Mouse (Mus musculus): ENCODE measurements around the gene Zkscan2. TPM values are rescaled to one million over a fixed set of nuclear protein-coding genes. Genes with fewer than 3 reads are reported as not detected.

Gene Zkscan2
- polyA plus RNA-seq, 1 experiment: not detected

DNA sequence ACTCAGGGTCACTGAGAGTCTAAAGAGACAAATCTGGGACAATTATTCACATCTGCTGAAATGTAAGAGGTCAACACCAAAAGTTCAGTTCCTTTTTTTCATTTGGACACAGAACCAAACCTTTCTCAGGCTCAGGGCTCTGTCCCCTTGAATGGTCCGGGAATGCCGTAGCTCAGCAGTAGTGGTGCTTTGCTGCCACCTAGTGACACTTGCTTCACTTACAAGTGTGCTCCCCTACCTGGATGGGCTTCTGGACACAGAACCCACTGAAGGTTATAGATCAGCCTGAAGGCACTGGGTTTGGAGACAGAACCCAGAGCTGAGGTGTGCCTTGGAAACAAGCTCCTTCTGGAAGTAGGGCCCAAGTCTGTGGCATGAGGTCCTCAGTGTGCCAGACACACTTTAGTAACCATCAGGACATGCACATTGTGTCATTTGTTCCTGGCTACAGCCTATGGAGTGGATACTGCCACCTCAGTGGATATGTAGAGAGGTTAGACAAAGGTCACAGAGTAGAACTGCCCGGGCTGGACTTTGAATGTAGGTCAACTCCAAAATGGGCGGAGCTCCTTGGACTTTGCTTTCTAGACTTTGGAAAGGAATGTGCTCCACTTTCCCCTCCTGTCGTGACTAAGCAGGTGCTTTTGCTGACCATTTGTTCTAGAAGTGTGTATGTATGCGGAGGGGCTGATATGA, 34.4 kb downstream of the Zkscan2 start:
- peaks cover 21% of the 10 kb centered on the region for H3K4me1 ChIP-seq
- H3K9me3 ChIP-seq: peaks cover 4% of the 10 kb centered on the region; the same call in 1 of the 2 replicates
- no peak overlapping the region for H3K4me3 ChIP-seq (replicated peaks)
- TF ChIP-seq FLI1 (IDR thresholded peaks at IDR 0.05; ENCODE audit: low read length) (no peak), GATA1 (IDR thresholded peaks at IDR 0.05; ENCODE audit: borderline replicate concordance, low read length) (no peak)
- H3K36me3 ChIP-seq (replicated peaks; ENCODE audit: low read length): no peaks in the 10 kb centered on the region
- H3K27me3 ChIP-seq (replicated peaks): peaks cover 28% of the 10 kb centered on the region

DNA sequence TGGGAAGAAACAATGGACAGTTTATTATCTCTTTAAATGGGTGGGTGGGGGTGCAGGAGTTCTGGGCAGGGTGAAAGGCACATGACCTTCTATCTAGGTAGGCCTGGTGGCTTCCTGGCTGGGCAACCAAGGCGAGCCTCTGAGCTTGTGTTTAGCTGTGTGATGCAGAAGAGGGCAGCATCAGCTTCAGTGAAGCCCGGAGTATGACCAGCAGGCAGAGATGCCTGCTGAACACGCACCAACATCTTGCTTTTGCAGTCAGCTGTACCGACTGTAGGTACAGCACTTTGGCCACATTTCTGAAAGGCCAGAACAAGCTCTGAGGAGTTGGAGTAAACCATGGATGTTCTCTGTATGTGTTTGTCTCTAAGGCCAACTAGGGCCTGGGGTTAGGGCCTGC, 36.7 kb downstream of the Zkscan2 start:
- Histone ChIP-seq H3K9me3 (peaks cover 4% of the 10 kb centered on the region; the same call in 1 of the 2 replicates), H3K4me3 (replicated peaks) (no peak overlapping the region), H3K4me1 (peaks cover 40% of the 10 kb centered on the region), H3K36me3 (replicated peaks; ENCODE audit: low read length) (no peaks in the 10 kb centered on the region), H3K27me3 (replicated peaks) (peaks cover 28% of the 10 kb centered on the region)
- TF ChIP-seq GATA1 (IDR thresholded peaks at IDR 0.05; ENCODE audit: borderline replicate concordance, low read length) (no peak), FLI1 (IDR thresholded peaks at IDR 0.05; ENCODE audit: low read length) (no peak)

DNA sequence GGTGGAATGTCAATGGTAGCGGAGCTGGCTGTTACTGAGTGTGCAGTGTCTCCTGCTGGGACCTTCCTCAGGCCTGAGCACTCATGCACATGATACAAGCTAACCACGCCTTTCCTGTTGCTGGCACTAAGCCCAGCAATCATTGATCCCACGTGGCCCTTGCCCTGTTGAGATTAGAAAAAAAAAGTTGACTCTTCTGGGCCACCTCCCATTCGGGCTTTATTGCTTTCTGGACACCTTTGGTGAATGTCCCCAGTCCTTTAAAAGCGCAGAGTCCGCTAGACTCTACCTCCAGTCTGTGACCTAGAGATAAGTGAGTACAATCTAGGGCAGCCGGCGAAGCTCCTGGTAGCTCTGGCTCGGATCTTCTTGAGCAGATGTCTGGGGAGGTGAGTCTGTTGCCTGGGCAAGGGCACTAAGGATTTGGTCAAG, 38.2 kb downstream of the Zkscan2 start, which contains the start of gene Aqp8:
Gene Aqp8 (plus strand): TSS at position 222 of the 432 bp plus-strand sequence.
- H3K4me3 ChIP-seq (replicated peaks): peak within 1 kb of the TSS; percentile 23
- no peak for TF ChIP-seq GATA1 (IDR thresholded peaks at IDR 0.05; ENCODE audit: borderline replicate concordance, low read length)
- no peak for TF ChIP-seq FLI1 (IDR thresholded peaks at IDR 0.05; ENCODE audit: low read length)
- peaks cover 49% of the 10 kb centered on the region for H3K4me1 ChIP-seq
- H3K9me3 ChIP-seq: peaks cover 4% of the 10 kb centered on the region; the same call in 1 of the 2 replicates
- no peaks in the 10 kb centered on the region for H3K36me3 ChIP-seq (replicated peaks; ENCODE audit: low read length)
- peaks cover 20% of the 10 kb centered on the region for H3K27me3 ChIP-seq (replicated peaks)

DNA sequence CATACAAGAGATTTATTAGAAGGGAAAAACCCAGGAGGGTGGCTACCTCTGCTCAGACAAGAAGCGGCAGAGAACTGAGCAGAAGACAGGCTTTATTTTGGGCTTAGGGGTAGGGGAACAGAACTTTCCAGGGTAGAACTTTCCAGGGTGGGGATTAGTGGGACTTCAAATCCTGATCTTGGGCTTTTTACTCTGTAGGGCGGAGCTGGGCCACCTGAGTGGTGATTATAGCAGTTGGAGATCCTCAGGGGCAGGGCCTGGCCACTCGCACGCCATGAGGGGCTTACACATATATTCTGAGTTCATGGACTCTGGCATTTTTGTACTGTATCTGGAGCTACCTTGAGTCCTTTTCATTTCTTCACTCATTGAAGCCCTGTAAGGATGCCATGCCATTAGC, 38.9 kb downstream of the Zkscan2 start:
- Histone ChIP-seq H3K27me3 (replicated peaks) (peaks cover 20% of the 10 kb centered on the region), H3K4me3 (replicated peaks) (no peak overlapping the region), H3K9me3 (peaks cover 4% of the 10 kb centered on the region; the same call in 1 of the 2 replicates), H3K36me3 (replicated peaks; ENCODE audit: low read length) (no peaks in the 10 kb centered on the region), H3K4me1 (peaks cover 49% of the 10 kb centered on the region)
- TF ChIP-seq FLI1 (IDR thresholded peaks at IDR 0.05; ENCODE audit: low read length) (no peak), GATA1 (IDR thresholded peaks at IDR 0.05; ENCODE audit: borderline replicate concordance, low read length) (no peak)

DNA sequence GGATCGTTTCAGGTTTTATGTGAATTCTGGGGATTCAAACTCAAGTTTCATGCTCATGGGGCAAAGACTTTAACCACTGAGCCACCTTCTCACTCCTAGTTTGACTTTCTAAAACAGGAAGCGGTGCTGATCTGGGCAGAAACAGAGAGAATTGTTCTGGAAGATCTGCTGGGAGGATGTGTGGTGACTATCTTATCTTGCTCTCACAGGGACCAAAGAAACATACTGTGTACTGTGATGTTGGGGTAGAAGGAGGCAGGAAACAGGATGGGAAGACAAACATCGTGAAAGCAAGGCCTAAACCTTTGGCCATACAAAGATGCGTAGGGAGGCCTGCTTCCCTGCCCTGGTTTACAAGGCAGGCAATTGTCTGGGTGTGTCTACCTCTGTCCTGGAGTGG, 41.0 kb downstream of the Zkscan2 start:
- Histone ChIP-seq H3K4me3 (replicated peaks) (peak overlapping the region; percentile 29), H3K9me3 (peaks cover under 1% of the 10 kb centered on the region; the same call in 1 of the 2 replicates), H3K36me3 (replicated peaks; ENCODE audit: low read length) (no peaks in the 10 kb centered on the region), H3K4me1 (peaks cover 49% of the 10 kb centered on the region), H3K27me3 (replicated peaks) (peaks cover 10% of the 10 kb centered on the region)
- TF ChIP-seq GATA1 (IDR thresholded peaks at IDR 0.05; ENCODE audit: borderline replicate concordance, low read length) (no peak), FLI1 (IDR thresholded peaks at IDR 0.05; ENCODE audit: low read length) (no peak)

DNA sequence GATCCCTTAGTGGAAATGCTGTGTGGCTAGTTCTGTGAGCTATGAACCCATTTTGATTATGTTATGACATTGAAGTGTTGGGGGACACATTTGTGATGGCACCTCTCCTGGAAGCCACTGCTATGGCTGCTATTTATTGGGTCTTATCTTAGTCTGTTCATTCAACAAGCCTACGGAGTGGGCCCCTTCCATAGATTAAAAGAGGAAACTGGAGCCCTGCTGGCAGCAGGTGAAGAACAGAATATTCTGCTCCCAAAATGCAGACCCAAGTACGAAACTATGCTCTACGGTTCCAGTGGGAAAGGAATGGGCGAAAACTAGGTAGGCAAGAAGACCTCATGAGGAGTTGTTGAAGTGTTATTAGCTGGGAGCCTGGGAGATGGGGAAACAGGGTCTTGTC, 41.9 kb downstream of the Zkscan2 start:
- TF ChIP-seq FLI1 (IDR thresholded peaks at IDR 0.05; ENCODE audit: low read length) (no peak), GATA1 (IDR thresholded peaks at IDR 0.05; ENCODE audit: borderline replicate concordance, low read length) (no peak)
- peaks cover 51% of the 10 kb centered on the region for H3K4me1 ChIP-seq
- no peaks in the 10 kb centered on the region for H3K36me3 ChIP-seq (replicated peaks; ENCODE audit: low read length)
- H3K9me3 ChIP-seq: no peaks in the 10 kb centered on the region
- H3K4me3 ChIP-seq (replicated peaks): no peak overlapping the region
- H3K27me3 ChIP-seq (replicated peaks): peaks cover 5% of the 10 kb centered on the region

DNA sequence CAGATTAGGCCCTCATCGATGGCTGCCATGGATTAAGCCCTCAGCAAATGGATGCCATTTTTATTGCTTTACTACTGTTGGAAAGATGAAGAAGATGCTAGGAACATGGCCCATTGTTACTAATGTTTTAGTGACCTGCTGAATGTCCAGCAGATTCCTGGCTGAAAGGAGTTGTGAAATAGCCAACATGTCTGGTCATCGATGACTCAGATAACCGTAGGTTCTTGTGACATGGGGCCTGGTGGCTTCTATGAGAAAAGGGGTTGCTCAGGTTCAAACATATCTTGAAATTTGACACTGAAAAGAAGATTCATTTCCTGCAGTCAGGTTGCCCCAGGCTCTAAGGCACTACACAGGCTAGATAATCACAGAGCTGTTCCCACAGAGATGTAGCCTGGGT, 45.2 kb downstream of the Zkscan2 start:
- no peaks in the 10 kb centered on the region for H3K36me3 ChIP-seq (replicated peaks; ENCODE audit: low read length)
- no peaks in the 10 kb centered on the region for H3K9me3 ChIP-seq
- peaks cover 2% of the 10 kb centered on the region for H3K27me3 ChIP-seq (replicated peaks)
- H3K4me1 ChIP-seq: peaks cover 30% of the 10 kb centered on the region
- no peak overlapping the region for H3K4me3 ChIP-seq (replicated peaks)
- no peak for TF ChIP-seq GATA1 (IDR thresholded peaks at IDR 0.05; ENCODE audit: borderline replicate concordance, low read length)
- no peak for TF ChIP-seq FLI1 (IDR thresholded peaks at IDR 0.05; ENCODE audit: low read length)

DNA sequence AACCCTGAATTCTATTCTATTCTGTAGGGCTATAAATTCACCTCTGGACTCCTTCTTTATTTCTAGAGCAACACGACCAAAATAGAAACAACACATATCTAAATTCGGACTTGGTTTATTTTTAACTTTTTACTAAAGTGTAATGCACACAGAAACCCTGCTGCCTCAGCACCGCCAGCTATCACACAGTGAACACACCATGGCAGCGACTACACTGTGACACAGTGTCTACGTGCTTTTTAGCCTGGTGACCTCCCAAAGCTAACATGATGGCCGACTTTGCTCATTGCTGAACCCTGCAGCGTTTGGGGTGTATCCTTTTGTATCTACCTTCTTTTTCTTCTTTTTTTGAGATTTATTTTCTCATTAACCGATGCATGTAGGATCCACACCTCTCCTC, 47.2 kb downstream of the Zkscan2 start:
- no peaks in the 10 kb centered on the region for H3K36me3 ChIP-seq (replicated peaks; ENCODE audit: low read length)
- H3K27me3 ChIP-seq (replicated peaks): peaks cover 2% of the 10 kb centered on the region
- no peaks in the 10 kb centered on the region for H3K9me3 ChIP-seq
- peaks cover 13% of the 10 kb centered on the region for H3K4me1 ChIP-seq
- H3K4me3 ChIP-seq (replicated peaks): no peak overlapping the region
- TF ChIP-seq GATA1 (IDR thresholded peaks at IDR 0.05; ENCODE audit: borderline replicate concordance, low read length): no peak
- TF ChIP-seq FLI1 (IDR thresholded peaks at IDR 0.05; ENCODE audit: low read length): no peak

DNA sequence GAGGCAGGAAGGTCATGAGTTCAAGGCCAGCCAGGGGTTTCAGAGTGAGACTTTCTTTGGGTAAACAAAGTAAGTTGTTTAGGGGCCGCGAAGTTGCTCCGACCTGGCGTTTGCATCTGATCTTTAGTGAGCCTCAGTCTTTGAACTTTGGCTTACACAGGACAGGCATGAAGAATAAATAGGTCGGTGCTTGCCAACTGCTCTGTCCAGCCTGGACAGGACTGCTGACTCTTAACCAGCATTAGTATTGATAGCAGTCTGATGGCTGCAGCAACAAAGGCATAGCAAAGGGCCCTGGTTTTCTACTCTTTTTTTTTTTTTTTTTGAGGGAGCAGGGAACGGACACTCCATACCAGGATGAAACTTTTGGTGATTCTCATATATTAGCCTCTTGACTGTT, 47.7 kb downstream of the Zkscan2 start:
- Histone ChIP-seq H3K27me3 (replicated peaks) (peaks cover 2% of the 10 kb centered on the region), H3K4me1 (peaks cover 11% of the 10 kb centered on the region), H3K4me3 (replicated peaks) (no peak overlapping the region), H3K9me3 (no peaks in the 10 kb centered on the region), H3K36me3 (replicated peaks; ENCODE audit: low read length) (no peaks in the 10 kb centered on the region)
- no peak for TF ChIP-seq FLI1 (IDR thresholded peaks at IDR 0.05; ENCODE audit: low read length)
- no peak for TF ChIP-seq GATA1 (IDR thresholded peaks at IDR 0.05; ENCODE audit: borderline replicate concordance, low read length)

DNA sequence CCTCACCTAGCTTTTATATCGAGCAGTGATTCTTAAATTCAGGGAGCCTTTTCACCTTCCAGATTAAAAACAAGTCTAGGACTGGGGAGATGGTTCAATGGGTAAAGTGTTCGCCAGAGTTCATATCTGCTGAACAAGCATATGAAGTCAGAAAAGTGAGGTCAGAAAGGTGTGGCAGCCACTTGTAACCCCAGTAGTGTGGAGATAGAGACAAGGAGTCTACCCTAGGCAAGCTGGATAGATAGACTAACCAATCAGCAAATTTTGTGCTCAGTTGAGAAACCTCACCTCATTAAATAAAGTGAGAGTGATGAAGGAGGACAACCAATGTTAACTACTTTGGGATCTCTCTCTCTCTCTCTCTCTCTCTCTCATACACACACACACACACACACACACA, 49.7 kb downstream of the Zkscan2 start:
- no peaks in the 10 kb centered on the region for H3K9me3 ChIP-seq
- peaks cover 11% of the 10 kb centered on the region for H3K27me3 ChIP-seq (replicated peaks)
- no peak overlapping the region for H3K4me3 ChIP-seq (replicated peaks)
- peaks cover 8% of the 10 kb centered on the region for H3K4me1 ChIP-seq
- H3K36me3 ChIP-seq (replicated peaks; ENCODE audit: low read length): no peaks in the 10 kb centered on the region
- no peak for TF ChIP-seq FLI1 (IDR thresholded peaks at IDR 0.05; ENCODE audit: low read length)
- TF ChIP-seq GATA1 (IDR thresholded peaks at IDR 0.05; ENCODE audit: borderline replicate concordance, low read length): no peak

Measured in megakaryocyte, embryonic 14.5 days (primary cell).